In genomic region chr3:126658791-126659190, GRCm38 (mm10) we compare ENCODE assay signal across 12 mouse cellular contexts.
A peak's percentile ranks its signal among the peaks of the same experiment; 100 is the strongest.
DNase-seq lines count a peak whose midpoint lies in the region; ATAC-seq and TF ChIP-seq lines count a peak whose summit lies in the region.
"Had no signal": no experiment of that assay in that cellular context is flagged by ENCODE, and none has a peak within 500 bp of the region (broad histone marks: within the 10 kb centered on the region; RNA-seq: fewer than 3 reads in every experiment).

No protein-coding gene starts in this region.

- H3K79me2 ChIP-seq in CH12.LX (replicated peaks; ENCODE audit: control insufficient read depth, extremely low read depth, insufficient read depth, poor library complexity, severe bottlenecking), result peaks cover 79% of the 10 kb centered on the region

- WGBS in heart, embryonic 12.5 days, result 23% methylated on average over 10 of the region's 10 CpGs
- WGBS in forebrain, embryonic 12.5 days, result 82% methylated on average over 10 of the region's 10 CpGs

- H3K4me2 ChIP-seq in heart, embryonic 12.5 days, result peak overlapping the region; percentile 48
- H3K4me2 ChIP-seq in CH12.LX (ENCODE audit: insufficient read depth, low read depth, poor library complexity, severe bottlenecking), result peak overlapping the region; percentile 99
- no peak overlapping the region for H3K4me2 ChIP-seq in forebrain, embryonic 12.5 days
- H3K4me2 ChIP-seq: hindbrain, embryonic 14.5 days had no signal

- H3K4me1 ChIP-seq in heart, embryonic 12.5 days (replicated peaks), result peaks cover 67% of the 10 kb centered on the region
- H3K4me1 ChIP-seq in CH12.LX (ENCODE audit: control insufficient read depth in 1 of 2, insufficient read depth in 2 of 2), result peaks cover 16 to 81% of the 10 kb centered on the region in 2 experiments
- H3K4me1 ChIP-seq in forebrain, embryonic 12.5 days, result peaks cover 7% of the 10 kb centered on the region; the same call in 1 of the 2 replicates

- no peak for TF ChIP-seq EP300 in CH12.LX (IDR thresholded peaks at IDR 0.05; ENCODE audit: low read length)

- peak; percentile 45; the same call in 1 of the 2 replicates for ATAC-seq in heart, embryonic 12.5 days (ENCODE audit: insufficient number of reproducible peaks, low FRiP score)
- ATAC-seq in common myeloid progenitor, adult 5-6 weeks (replicated peaks; ENCODE audit: low read depth, poor library complexity, severe bottlenecking), result peak; percentile 51; the same call in 1 of the 2 replicates
- ATAC-seq in forebrain, embryonic 12.5 days (ENCODE audit: low FRiP score), result no peak

- H3K27ac ChIP-seq in heart, embryonic 12.5 days (ENCODE audit: poor library complexity, severe bottlenecking), result peak overlapping the region; percentile 78
- peak overlapping the region; percentile 84 for H3K27ac ChIP-seq in CH12.LX (ENCODE audit: insufficient read depth, low read depth)
- no peak overlapping the region for H3K27ac ChIP-seq in forebrain, embryonic 12.5 days
- H3K27ac ChIP-seq: hindbrain, embryonic 14.5 days had no signal

- DNase-seq in heart, adult 8-10 months (ENCODE audit: low spot score), result no peak
- DNase-seq in CH12.LX (ENCODE audit: extremely low read depth), result peak; percentile 67
- DNase-seq in induced T-regulatory cell, adult 2 months (ENCODE audit: low read depth), result peak; percentile 55
- DNase-seq in right cerebral cortex, postnatal 14 days, result no peak
- DNase-seq: adrenal gland, postnatal 36 days; gastrocnemius, postnatal 10 days; kidney, adult 9 months; layer of hippocampus, adult 9-11 months had no signal

- no peak; the same call in 1 of the 2 replicates for TF ChIP-seq POLR2A in CH12.LX (IDR thresholded peaks at IDR 0.05; ENCODE audit: low read depth, low read length)

- H3K36me3 ChIP-seq in heart, embryonic 12.5 days, result peaks cover 4% of the 10 kb centered on the region; the same call in 1 of the 2 replicates
- peaks cover 0 to 5% of the 10 kb centered on the region in 2 experiments for H3K36me3 ChIP-seq in CH12.LX (replicated peaks in 1 of 2; ENCODE audit: control insufficient read depth in 1 of 2, insufficient read depth in 1 of 2, low read length in 1 of 2)
- H3K36me3 ChIP-seq in forebrain, embryonic 12.5 days (replicated peaks), result no peaks in the 10 kb centered on the region

- no peak for TF ChIP-seq CTCF in CH12.LX (conservative IDR thresholded peaks at IDR 0.05 in 1 of 2, IDR thresholded peaks at IDR 0.05 in 1 of 2; ENCODE audit: low read depth in 2 of 2, low read length in 2 of 2)

- H3K9ac ChIP-seq in heart, embryonic 12.5 days, result peak overlapping the region; percentile 50; the same call in 1 of the 2 replicates
- H3K9ac ChIP-seq in CH12.LX (ENCODE audit: insufficient read depth, low read depth), result peak overlapping the region; percentile 54
- no peak overlapping the region for H3K9ac ChIP-seq in forebrain, embryonic 12.5 days
- H3K9ac ChIP-seq: hindbrain, embryonic 14.5 days had no signal

- H3K9me3 ChIP-seq in heart, embryonic 12.5 days (replicated peaks), result no peaks in the 10 kb centered on the region
- no peaks in the 10 kb centered on the region for H3K9me3 ChIP-seq in CH12.LX (replicated peaks; ENCODE audit: low read length)
- no peaks in the 10 kb centered on the region for H3K9me3 ChIP-seq in forebrain, embryonic 12.5 days

- H3K27me3 ChIP-seq in heart, embryonic 12.5 days (replicated peaks), result no peaks in the 10 kb centered on the region
- no peaks in the 10 kb centered on the region for H3K27me3 ChIP-seq in CH12.LX (replicated peaks)
- no peaks in the 10 kb centered on the region for H3K27me3 ChIP-seq in forebrain, embryonic 12.5 days

- dilution Hi-C loops in CH12.LX (cut with MboI; ENCODE audit: extremely low pct_ligation_motif_present, extremely low pct_unique_long_range_greater_than_20kb, low sequenced_read_pairs), result no loop called here

- H3K4me3 ChIP-seq in heart, embryonic 12.5 days, result no peak overlapping the region
- H3K4me3 ChIP-seq in CH12.LX (replicated peaks in 1 of 3; ENCODE audit: low read depth in 2 of 3, low read length in 2 of 3, poor library complexity in 1 of 3), result peak overlapping the region in 1 of 3 experiments; percentile 9
- H3K4me3 ChIP-seq in forebrain, embryonic 12.5 days (replicated peaks), result no peak overlapping the region

- in situ Hi-C loops in CH12.LX (cut with MboI; ENCODE audit: low pct_ligation_motif_present, low pct_unique_long_range_greater_than_20kb, low sequenced_read_pairs), result no loop called here

- no peak for TF ChIP-seq RAD21 in CH12.LX (IDR thresholded peaks at IDR 0.05; ENCODE audit: low read depth, low read length)

TF ChIP-seq in CH12.LX, 34 proteins besides CTCF, POLR2A, EP300 and RAD21:
- TF ChIP-seq JUN (IDR thresholded peaks at IDR 0.05; ENCODE audit: insufficient read depth, low read depth, low read length) (peak; percentile 32; the same call in 1 of the 2 replicates), POLR2AphosphoS2 (IDR thresholded peaks at IDR 0.05; ENCODE audit: low read depth, low read length) (no peak), MAZ (IDR thresholded peaks at IDR 0.05; ENCODE audit: low read depth, low read length) (no peak), KAT2A (IDR thresholded peaks at IDR 0.05; ENCODE audit: insufficient replicate concordance, low read length) (no peak), MAX (IDR thresholded peaks at IDR 0.05; ENCODE audit: low read length) (0 out of 2 replicates have a peak, but pooled peaks have one; percentile 43), MYC (IDR thresholded peaks at IDR 0.05; ENCODE audit: low read depth, low read length) (peak; percentile 22; the same call in 1 of the 2 replicates), CHD1 (IDR thresholded peaks at IDR 0.05; ENCODE audit: low read depth, low read length) (no peak; the same call in 1 of the 2 replicates), ETS1 (conservative IDR thresholded peaks at IDR 0.05; ENCODE audit: low read depth, low read length) (peak; percentile 87), IRF4 (IDR thresholded peaks at IDR 0.05; ENCODE audit: low read depth, low read length) (peak; percentile 53; the same call in 1 of the 2 replicates), MEF2A (IDR thresholded peaks at IDR 0.05; ENCODE audit: borderline replicate concordance, low read depth, low read length) (peak; percentile 97), UBTF (IDR thresholded peaks at IDR 0.05; ENCODE audit: low read depth, low read length) (no peak), E2F4 (IDR thresholded peaks at IDR 0.05; ENCODE audit: insufficient replicate concordance, low read depth, low read length) (no peak), JUND (conservative IDR thresholded peaks at IDR 0.05; ENCODE audit: low read depth, low read length) (no peak), BHLHE40 (IDR thresholded peaks at IDR 0.05; ENCODE audit: low read depth, low read length) (peak; percentile 97), ELF1 (IDR thresholded peaks at IDR 0.05; ENCODE audit: low read depth, low read length) (no peak), USF1 (IDR thresholded peaks at IDR 0.05; ENCODE audit: low read depth, low read length) (no peak), ZC3H11A (IDR thresholded peaks at IDR 0.05; ENCODE audit: low read depth, low read length) (no peak), MXI1 (IDR thresholded peaks at IDR 0.05; ENCODE audit: low read depth, low read length) (no peak; the same call in none of the 2 replicates), RCOR1 (conservative IDR thresholded peaks at IDR 0.05; ENCODE audit: low read depth, low read length) (no peak)

Comparison
In these comparisons a context has a peak if more than half of its experiments do, and no peak if none do; other contexts are left out.
1. DNase-seq: peak in CH12.LX (single experiment) and induced T-regulatory cell, adult 2 months (single experiment); none in heart, adult 8-10 months (single experiment) and right cerebral cortex, postnatal 14 days (single experiment).